Mouse (Mus musculus) olfactory bulb, adult 2 months (tissue): ENCODE measurements around the gene Gtf3c6.

Experiments
- CTCF ChIP-seq: fragments of 200-500 bp; IDR thresholded peaks from 2 replicates; pipeline ENCODE4 v1.5.1; 2012; ENCODE audit warnings: low read depth, mild to moderate bottlenecking, low read length, moderate library complexity; ENCODE audit not compliant: insufficient read depth
- POLR2A ChIP-seq: fragments of 200-500 bp; IDR thresholded peaks from 2 replicates; pipeline ENCODE4 v1.6.1; 2012; ENCODE audit warnings: mild to moderate bottlenecking, low read depth, low read length, moderate library complexity; ENCODE audit not compliant: insufficient read depth

DNA sequence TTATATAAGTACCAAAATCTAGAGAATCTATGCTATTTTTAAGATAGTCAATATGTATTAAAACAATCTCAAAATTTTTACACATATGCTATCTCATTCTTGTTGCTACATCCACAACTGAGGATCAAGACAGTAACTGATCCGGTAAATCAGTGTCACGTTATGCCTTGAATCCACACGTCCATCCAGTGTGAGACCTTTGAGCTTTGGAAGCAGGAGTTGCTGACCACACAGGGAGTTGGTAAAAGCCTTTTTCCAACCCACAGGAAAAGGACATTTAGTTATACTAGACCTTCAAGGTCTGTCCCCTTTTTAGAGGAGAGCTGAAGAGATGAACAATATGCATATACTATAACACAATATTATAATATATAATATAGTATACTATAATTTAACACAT is 24.7 kb downstream of the Gtf3c6 start:
- TF ChIP-seq CTCF (no peak), POLR2A (no peak)
